Mouse (Mus musculus): Measurements from ENCODE around the gene Prmt7.

DNA sequence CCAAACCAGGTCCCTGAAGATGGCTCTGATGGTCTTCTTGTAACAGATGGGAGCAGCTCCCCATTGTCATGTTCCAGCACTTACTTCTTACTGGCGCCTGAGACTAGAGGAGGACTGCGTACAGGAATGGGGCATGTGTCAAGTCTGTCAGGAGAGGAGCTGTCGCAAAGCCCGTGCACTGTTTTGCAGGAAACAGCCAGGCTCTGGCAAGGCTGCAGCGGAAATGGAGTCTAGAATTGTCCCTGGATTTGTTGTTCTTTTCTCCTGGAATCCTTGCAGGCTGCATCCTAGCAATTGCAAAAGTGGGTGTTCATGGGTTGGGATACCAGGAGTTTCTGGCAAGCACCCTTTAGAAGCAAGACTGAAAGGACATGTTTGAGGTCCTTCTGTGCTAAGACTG lies 87.5 kb downstream of the Prmt7 start:
- TF ChIP-seq TCF12 (IDR thresholded peaks at IDR 0.05; ENCODE audit: low read depth, low read length) = no peak
- TF ChIP-seq MAFK (IDR thresholded peaks at IDR 0.05; ENCODE audit: insufficient replicate concordance, low read length) = no peak
- TF ChIP-seq POLR2A (IDR thresholded peaks at IDR 0.05; ENCODE audit: low read depth, low read length) = no peak
- no peak for TF ChIP-seq CHD2 (IDR thresholded peaks at IDR 0.05; ENCODE audit: low read length)
- TF ChIP-seq CTCF (conservative IDR thresholded peaks at IDR 0.05 in 1 of 2, IDR thresholded peaks at IDR 0.05 in 1 of 2; ENCODE audit: low read depth in 2 of 2, low read length in 2 of 2) = no peak
- TF ChIP-seq ZKSCAN1 (IDR thresholded peaks at IDR 0.05; ENCODE audit: borderline replicate concordance, low read depth, low read length) = no peak
- TF ChIP-seq RAD21 (IDR thresholded peaks at IDR 0.05; ENCODE audit: low read depth, low read length) = no peak
- TF ChIP-seq EP300 (IDR thresholded peaks at IDR 0.05; ENCODE audit: low read length) = no peak
- TF ChIP-seq KAT2A (IDR thresholded peaks at IDR 0.05; ENCODE audit: insufficient replicate concordance, low read length) = no peak
- no peak for TF ChIP-seq NRF1 (IDR thresholded peaks at IDR 0.05; ENCODE audit: low read depth, low read length)

Measured in CH12.LX (cell line).